Mouse (Mus musculus) thymus, adult 2 months (tissue): ENCODE measurements around the gene Elp1.

ENCODE experiments used
- CTCF ChIP-seq: fragments of 200-500 bp; IDR thresholded peaks from 2 replicates; pipeline ENCODE4 v1.5.1; 2012; ENCODE audit warnings: mild to moderate bottlenecking, control low read depth, low read length, moderate library complexity, borderline replicate concordance; ENCODE audit not compliant: control insufficient read depth, poor library complexity, insufficient read depth; ENCODE audit errors: extremely low read depth
- POLR2A ChIP-seq: fragments of 200-500 bp; IDR thresholded peaks from 2 replicates; pipeline ENCODE4 v1.6.1; 2012; ENCODE audit warnings: mild to moderate bottlenecking, low read length, control low read depth, moderate library complexity; ENCODE audit not compliant: control insufficient read depth, poor library complexity, insufficient read depth; ENCODE audit errors: extremely low read depth

DNA sequence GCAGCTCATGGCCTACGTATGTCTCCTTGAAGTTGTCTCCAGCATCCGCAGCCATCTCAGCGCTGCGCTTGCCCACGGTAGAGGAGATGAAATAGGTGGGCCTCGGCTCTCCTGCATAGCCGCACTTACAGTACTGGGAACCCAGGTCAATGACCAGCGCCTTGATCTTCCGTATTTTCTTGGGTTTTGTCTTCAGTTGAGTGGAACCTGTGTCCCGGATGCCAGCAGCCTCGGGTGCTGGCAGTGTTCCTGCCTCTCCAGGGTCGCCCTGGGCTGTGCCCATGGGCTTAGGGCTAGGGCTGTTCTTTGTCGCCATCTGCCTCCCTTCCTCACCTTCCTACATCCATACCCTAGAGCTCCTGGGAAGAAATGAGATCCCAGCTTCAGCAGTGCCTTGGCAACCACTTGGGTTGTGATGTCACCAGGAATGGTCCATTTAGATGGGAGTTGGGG, 61.1 kb downstream of the Elp1 start, which contains the start of gene Actl7b:
- TF ChIP-seq CTCF (no peak), POLR2A (no peak)
